Mouse (Mus musculus): ENCODE measurements around the gene Mapkap1. TPM values are rescaled to one million over a fixed set of nuclear protein-coding genes. Genes with fewer than 3 reads are reported as not detected.

The Mapkap1 gene
- polyA plus RNA-seq, 1 experiment from 2014 or later, result 61.0 TPM

- H3K36me3 ChIP-seq (ENCODE audit: control insufficient read depth, insufficient read depth, low read length), result peaks cover 7% of the 10 kb centered on the region
- no peak overlapping the region for H3K4me2 ChIP-seq (replicated peaks; ENCODE audit: low read depth)
- WGBS, result 59% methylated on average over 17 of the region's 17 CpGs
- 0 out of 2 replicates have a peak overlapping the region, but pooled peaks have one; percentile 14 for H3K27ac ChIP-seq (replicated peaks)
- no peak overlapping the region for H3K4me3 ChIP-seq (ENCODE audit: low read depth, low read length)
- TF ChIP-seq EP300 (optimal IDR thresholded peaks at IDR 0.05), result no peak
- TF ChIP-seq CTCF (IDR thresholded peaks at IDR 0.05; ENCODE audit: low read depth), result no peak
- no peaks in the 10 kb centered on the region for H3K4me1 ChIP-seq (replicated peaks; ENCODE audit: control insufficient read depth, insufficient read depth)
- no peaks in the 10 kb centered on the region for H3K27me3 ChIP-seq (ENCODE audit: control insufficient read depth, insufficient read depth, low read length)
- H3K9ac ChIP-seq (ENCODE audit: low read length), result no peak overlapping the region
- no peak for DNase-seq (ENCODE audit: low spot score)
- ATAC-seq (ENCODE audit: low FRiP score, low TSS enrichment), result 0 out of 2 replicates have a peak, but pooled peaks have one; percentile 8
- no peaks in the 10 kb centered on the region for H3K9me3 ChIP-seq (ENCODE audit: control insufficient read depth, low read length)
Observed at GRCm38 (mm10) chr2:34627328-34628226, 221.0 kb downstream of the Mapkap1 start.

- Histone ChIP-seq H3K4me2 (replicated peaks; ENCODE audit: low read depth) (no peak overlapping the region), H3K9ac (ENCODE audit: low read length) (no peak overlapping the region), H3K27ac (replicated peaks) (no peak overlapping the region), H3K9me3 (ENCODE audit: control insufficient read depth, low read length) (no peaks in the 10 kb centered on the region), H3K4me1 (replicated peaks; ENCODE audit: control insufficient read depth, insufficient read depth) (no peaks in the 10 kb centered on the region), H3K4me3 (ENCODE audit: low read depth, low read length) (no peak overlapping the region), H3K27me3 (ENCODE audit: control insufficient read depth, insufficient read depth, low read length) (no peaks in the 10 kb centered on the region), H3K36me3 (ENCODE audit: control insufficient read depth, insufficient read depth, low read length) (peaks cover 3% of the 10 kb centered on the region; the same call in 1 of the 2 replicates)
- DNase-seq (ENCODE audit: low spot score) (no peak), ATAC-seq (ENCODE audit: low FRiP score, low TSS enrichment) (no peak)
- WGBS, result 60% methylated on average over 4 of the region's 4 CpGs
- TF ChIP-seq CTCF (IDR thresholded peaks at IDR 0.05; ENCODE audit: low read depth) (no peak), EP300 (optimal IDR thresholded peaks at IDR 0.05) (no peak)
Observed at GRCm38 (mm10) chr2:34628903-34629540, 222.5 kb downstream of the Mapkap1 start.

- Histone ChIP-seq H3K27me3 (ENCODE audit: control insufficient read depth, insufficient read depth, low read length) (no peaks in the 10 kb centered on the region), H3K27ac (replicated peaks) (no peak overlapping the region), H3K9me3 (ENCODE audit: control insufficient read depth, low read length) (no peaks in the 10 kb centered on the region), H3K9ac (ENCODE audit: low read length) (no peak overlapping the region), H3K4me3 (ENCODE audit: low read depth, low read length) (no peak overlapping the region), H3K4me2 (replicated peaks; ENCODE audit: low read depth) (no peak overlapping the region), H3K36me3 (ENCODE audit: control insufficient read depth, insufficient read depth, low read length) (peaks cover 3% of the 10 kb centered on the region; the same call in 1 of the 2 replicates), H3K4me1 (replicated peaks; ENCODE audit: control insufficient read depth, insufficient read depth) (no peaks in the 10 kb centered on the region)
- 80% methylated on average over 7 of the region's 7 CpGs for WGBS
- no peak for TF ChIP-seq CTCF (IDR thresholded peaks at IDR 0.05; ENCODE audit: low read depth)
- no peak for TF ChIP-seq EP300 (optimal IDR thresholded peaks at IDR 0.05)
- no peak for DNase-seq (ENCODE audit: low spot score)
- ATAC-seq (ENCODE audit: low FRiP score, low TSS enrichment), result no peak
Observed at GRCm38 (mm10) chr2:34629758-34630157, 223.2 kb downstream of the Mapkap1 start.

GRCm38 (mm10) chr2:34630445-34630844 is 223.9 kb downstream of the Mapkap1 start:
- no peak for ATAC-seq (ENCODE audit: low FRiP score, low TSS enrichment)
- TF ChIP-seq CTCF (IDR thresholded peaks at IDR 0.05; ENCODE audit: low read depth), result no peak
- TF ChIP-seq EP300 (optimal IDR thresholded peaks at IDR 0.05), result no peak
- no peaks in the 10 kb centered on the region for H3K36me3 ChIP-seq (ENCODE audit: control insufficient read depth, insufficient read depth, low read length)
- H3K4me3 ChIP-seq (ENCODE audit: low read depth, low read length), result no peak overlapping the region
- no peak overlapping the region for H3K4me2 ChIP-seq (replicated peaks; ENCODE audit: low read depth)
- no peak overlapping the region for H3K27ac ChIP-seq (replicated peaks)
- 88% methylated on average over 6 of the region's 6 CpGs for WGBS
- H3K4me1 ChIP-seq (replicated peaks; ENCODE audit: control insufficient read depth, insufficient read depth), result no peaks in the 10 kb centered on the region
- DNase-seq (ENCODE audit: low spot score), result no peak
- H3K27me3 ChIP-seq (ENCODE audit: control insufficient read depth, insufficient read depth, low read length), result no peaks in the 10 kb centered on the region
- no peaks in the 10 kb centered on the region for H3K9me3 ChIP-seq (ENCODE audit: control insufficient read depth, low read length)
- H3K9ac ChIP-seq (ENCODE audit: low read length), result no peak overlapping the region

- Histone ChIP-seq H3K4me2 (replicated peaks; ENCODE audit: low read depth) (no peak overlapping the region), H3K9me3 (ENCODE audit: control insufficient read depth, low read length) (no peaks in the 10 kb centered on the region), H3K27me3 (ENCODE audit: control insufficient read depth, insufficient read depth, low read length) (no peaks in the 10 kb centered on the region), H3K36me3 (ENCODE audit: control insufficient read depth, insufficient read depth, low read length) (no peaks in the 10 kb centered on the region), H3K4me3 (ENCODE audit: low read depth, low read length) (no peak overlapping the region), H3K27ac (replicated peaks) (no peak overlapping the region), H3K9ac (ENCODE audit: low read length) (no peak overlapping the region), H3K4me1 (replicated peaks; ENCODE audit: control insufficient read depth, insufficient read depth) (no peaks in the 10 kb centered on the region)
- DNase-seq (ENCODE audit: low spot score) (no peak), ATAC-seq (ENCODE audit: low FRiP score, low TSS enrichment) (no peak)
- 60% methylated on average over 12 of the region's 12 CpGs for WGBS
- TF ChIP-seq CTCF (IDR thresholded peaks at IDR 0.05; ENCODE audit: low read depth) (no peak), EP300 (optimal IDR thresholded peaks at IDR 0.05) (no peak)
Observed at GRCm38 (mm10) chr2:34632051-34632450, 225.5 kb downstream of the Mapkap1 start.

Data from stomach, postnatal 0 days (tissue).